23 mouse cellular contexts compared by ENCODE assay signal in the genomic region with DNA sequence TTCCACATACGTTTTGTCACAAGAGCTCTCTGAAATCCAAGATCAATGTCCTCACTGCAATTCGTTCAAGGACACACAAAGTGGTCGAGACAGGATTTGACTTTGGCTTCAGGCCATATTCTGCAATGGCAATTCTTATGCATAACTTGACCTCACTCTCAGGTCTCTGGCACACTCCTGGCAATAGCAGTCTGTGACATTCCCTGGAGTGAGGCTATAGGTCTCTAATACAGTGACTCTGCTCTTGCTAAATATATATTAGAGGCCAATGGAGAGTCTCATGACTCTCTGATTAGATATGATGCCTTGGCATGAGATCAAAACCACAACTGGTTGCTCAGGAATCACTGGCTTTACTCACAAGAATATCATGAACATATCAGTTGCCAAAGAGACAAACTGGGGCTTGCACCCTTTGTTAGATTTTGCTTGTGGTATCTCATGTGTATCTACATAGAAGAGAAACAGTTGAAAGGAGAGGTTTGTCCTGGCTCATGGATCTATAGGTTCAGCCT.
DNase-seq lines count a peak whose midpoint lies in the region; ATAC-seq and TF ChIP-seq lines count a peak whose summit lies in the region.
"Had no signal": no experiment of that assay in that cellular context is flagged by ENCODE, and none has a peak within 500 bp of the region (broad histone marks: within the 10 kb centered on the region; RNA-seq: fewer than 3 reads in every experiment).

No protein-coding gene starts in this region.

- no peaks in the 10 kb centered on the region for H3K79me2 ChIP-seq in heart, adult 2 months (replicated peaks; ENCODE audit: control insufficient read depth, insufficient read depth, low read length)

- peak; percentile 77 for ATAC-seq in heart, embryonic 16.5 days (replicated peaks; ENCODE audit: extremely low read depth, insufficient read depth, low FRiP score)
- ATAC-seq in intestine, embryonic 16.5 days: peak; percentile 88
- ATAC-seq: forebrain, embryonic 13.5 days; midbrain, embryonic 16.5 days had no signal

- DNase-seq in heart, adult 2 months: no peak
- DNase-seq in 416B (ENCODE audit: low read depth) (peak; percentile 85), NIH3T3 (ENCODE audit: low read depth) (peak; percentile 82)
- no peak for DNase-seq in layer of hippocampus, adult 9-11 months
- no peak for DNase-seq in yolk sac, embryonic 10.5 days (ENCODE audit: low spot score)
- DNase-seq: adrenal gland, postnatal 36 days; cerebellum, adult 18-20 months; cerebellum, postnatal 25 days; gastrocnemius, postnatal 10 days; kidney, adult 18-20 months; kidney, postnatal 10 days; left cerebral cortex, postnatal 4 days; liver; lung, postnatal 10 days; right cerebral cortex, postnatal 14 days had no signal

- TF ChIP-seq EP300 in heart, adult 2 months (IDR thresholded peaks at IDR 0.05; ENCODE audit: insufficient read depth, low read depth, low read length): no peak

- H3K4me2 ChIP-seq in heart, embryonic 16.5 days (ENCODE audit: low read depth, low read length): peak overlapping the region; percentile 25
- no peak overlapping the region for H3K4me2 ChIP-seq in intestine, embryonic 16.5 days (ENCODE audit: low read depth, low read length)
- H3K4me2 ChIP-seq: forebrain, embryonic 13.5 days; hindbrain, embryonic 15.5 days; stomach, embryonic 15.5 days had no signal

- peak overlapping the region; percentile 72 for H3K27ac ChIP-seq in heart, embryonic 16.5 days (ENCODE audit: low read length)
- no peak overlapping the region for H3K27ac ChIP-seq in heart, adult 2 months
- H3K27ac ChIP-seq in intestine, embryonic 16.5 days (ENCODE audit: low read length): no peak overlapping the region; the same call in 1 of the 2 replicates
- H3K27ac ChIP-seq: forebrain, embryonic 13.5 days; hindbrain, embryonic 15.5 days; left cerebral cortex, adult 2 months; stomach, embryonic 15.5 days had no signal

- no peaks in the 10 kb centered on the region for H3K9me3 ChIP-seq in heart, embryonic 16.5 days (replicated peaks; ENCODE audit: control insufficient read depth, low read length)
- H3K9me3 ChIP-seq in intestine, embryonic 16.5 days (ENCODE audit: control insufficient read depth, low read length): no peaks in the 10 kb centered on the region
- H3K9me3 ChIP-seq: forebrain, embryonic 13.5 days; G1E; hindbrain, embryonic 15.5 days; stomach, embryonic 15.5 days had no signal

- no peak for TF ChIP-seq POLR2A in heart, adult 2 months (IDR thresholded peaks at IDR 0.05; ENCODE audit: insufficient read depth, low read depth, low read length)

- intact Hi-C loops in heart, adult 2 months (cut with DNase I): loop anchor here (5.0 kb wide), 2 partner anchors 75 to 275 kb away; a partner anchor contains a TSS

- H3K4me3 ChIP-seq in heart, embryonic 16.5 days (ENCODE audit: low read length): no peak overlapping the region
- no peak overlapping the region for H3K4me3 ChIP-seq in heart, adult 2 months
- H3K4me3 ChIP-seq in intestine, embryonic 16.5 days (ENCODE audit: low read length): no peak overlapping the region
- H3K4me3 ChIP-seq: forebrain, embryonic 13.5 days; hindbrain, embryonic 15.5 days; left cerebral cortex, adult 2 months; stomach, embryonic 15.5 days had no signal

- TF ChIP-seq CTCF in heart, adult 2 months (IDR thresholded peaks at IDR 0.05): no peak

- no peaks in the 10 kb centered on the region for H3K27me3 ChIP-seq in heart, embryonic 16.5 days (ENCODE audit: control insufficient read depth, insufficient read depth, low read length)
- H3K27me3 ChIP-seq in heart, adult 2 months (ENCODE audit: control insufficient read depth, insufficient read depth, low read length): no peaks in the 10 kb centered on the region
- no peaks in the 10 kb centered on the region for H3K27me3 ChIP-seq in intestine, embryonic 16.5 days (replicated peaks; ENCODE audit: control insufficient read depth, insufficient read depth, low read length)
- H3K27me3 ChIP-seq: forebrain, embryonic 13.5 days; hindbrain, embryonic 15.5 days; stomach, embryonic 15.5 days had no signal

- H3K36me3 ChIP-seq in heart, embryonic 16.5 days (ENCODE audit: control insufficient read depth, insufficient read depth): no peaks in the 10 kb centered on the region
- no peaks in the 10 kb centered on the region; the same call in 1 of the 2 replicates for H3K36me3 ChIP-seq in heart, adult 2 months (ENCODE audit: control insufficient read depth, insufficient read depth, low read length)
- no peaks in the 10 kb centered on the region for H3K36me3 ChIP-seq in intestine, embryonic 16.5 days (ENCODE audit: control insufficient read depth, insufficient read depth, low read length)
- H3K36me3 ChIP-seq: G1E; hindbrain, embryonic 15.5 days; stomach, embryonic 15.5 days had no signal

- WGBS in heart, embryonic 16.5 days: 19% methylated on average over 3 of the region's 3 CpGs
- WGBS in heart, adult 2 months: 23% methylated on average over 3 of the region's 3 CpGs
- 47% methylated on average over 3 of the region's 3 CpGs for WGBS in intestine, embryonic 16.5 days

- peaks cover 25% of the 10 kb centered on the region for H3K4me1 ChIP-seq in heart, embryonic 16.5 days (ENCODE audit: control insufficient read depth, insufficient read depth, low read length)
- H3K4me1 ChIP-seq in heart, adult 2 months (ENCODE audit: control insufficient read depth, insufficient read depth, low read length): peaks cover 6% of the 10 kb centered on the region
- peaks cover 9% of the 10 kb centered on the region; the same call in 1 of the 2 replicates for H3K4me1 ChIP-seq in intestine, embryonic 16.5 days (ENCODE audit: control insufficient read depth, insufficient read depth, low read length)
- H3K4me1 ChIP-seq: forebrain, embryonic 13.5 days; stomach, embryonic 15.5 days had no signal

- no peak overlapping the region for H3K9ac ChIP-seq in heart, embryonic 16.5 days (ENCODE audit: low read length)
- no peak overlapping the region for H3K9ac ChIP-seq in heart, adult 2 months (ENCODE audit: low read depth, low read length)
- H3K9ac ChIP-seq in intestine, embryonic 16.5 days (ENCODE audit: low read depth, low read length): no peak overlapping the region
- H3K9ac ChIP-seq: forebrain, embryonic 13.5 days; hindbrain, embryonic 15.5 days; stomach, embryonic 15.5 days had no signal

Comparison
In these comparisons a context has a peak if more than half of its experiments do, and no peak if none do; other contexts are left out.
1. DNase-seq: peak in 416B (single experiment) and NIH3T3 (single experiment); none in heart, adult 2 months (0 of 2), layer of hippocampus, adult 9-11 months (single experiment) and yolk sac, embryonic 10.5 days (single experiment).